Mouse (Mus musculus) kidney, postnatal 10 days (tissue): ENCODE data around the gene Fkbp10.

Experiments used
- DNase-seq: peaks from one replicate; pipeline ENCODE4 v3.0.0; 2021; ENCODE audit warnings: mixed read lengths

Fkbp10 gene

DNA sequence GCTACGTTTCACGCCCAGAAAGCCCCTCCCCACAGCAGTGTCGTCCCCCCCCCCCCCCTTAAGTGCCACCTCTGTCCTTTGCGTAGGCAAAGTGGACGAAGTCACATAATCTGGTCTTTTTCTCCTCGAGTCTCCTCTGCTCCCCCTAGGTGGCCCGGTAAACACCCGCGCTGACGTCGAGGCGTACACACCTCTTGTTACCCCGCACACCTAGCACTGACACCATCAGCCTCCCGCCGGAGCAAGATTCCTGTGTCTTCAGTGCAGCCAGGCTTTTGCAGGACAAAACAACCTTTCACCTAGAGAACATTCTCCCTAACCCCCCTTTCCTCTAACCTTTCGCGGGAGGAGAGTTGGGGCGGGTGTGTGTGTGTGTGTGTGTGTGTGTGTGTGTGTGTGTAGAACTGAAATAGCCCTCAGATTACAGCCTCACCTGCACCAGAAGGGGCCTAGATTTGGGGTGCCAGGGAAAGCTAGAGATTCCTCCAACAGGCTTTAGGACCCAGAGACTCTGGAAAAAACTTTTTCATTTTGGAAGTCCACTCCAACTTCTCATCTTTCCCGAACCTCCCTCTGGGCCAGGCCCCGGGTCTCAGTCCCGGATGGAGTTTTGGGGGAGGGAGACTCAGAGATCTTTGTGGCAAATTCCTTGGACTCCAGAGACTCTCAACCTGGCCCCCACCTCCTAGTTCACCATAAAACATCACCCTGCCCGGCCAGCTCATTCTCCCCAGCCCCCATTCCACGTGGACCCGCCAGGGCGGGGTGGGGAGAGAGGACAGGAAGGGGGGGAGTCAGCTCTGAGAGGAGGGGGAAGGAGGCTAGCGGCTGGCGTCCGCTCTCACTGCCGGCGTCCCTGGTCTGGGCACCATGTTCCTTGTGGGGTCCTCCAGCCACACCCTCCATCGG is at the start of gene Fkbp10:
Gene Fkbp10 (plus strand): TSS at position 784 of the 909 bp plus-strand sequence.
- DNase-seq = peak; percentile 81

DNA sequence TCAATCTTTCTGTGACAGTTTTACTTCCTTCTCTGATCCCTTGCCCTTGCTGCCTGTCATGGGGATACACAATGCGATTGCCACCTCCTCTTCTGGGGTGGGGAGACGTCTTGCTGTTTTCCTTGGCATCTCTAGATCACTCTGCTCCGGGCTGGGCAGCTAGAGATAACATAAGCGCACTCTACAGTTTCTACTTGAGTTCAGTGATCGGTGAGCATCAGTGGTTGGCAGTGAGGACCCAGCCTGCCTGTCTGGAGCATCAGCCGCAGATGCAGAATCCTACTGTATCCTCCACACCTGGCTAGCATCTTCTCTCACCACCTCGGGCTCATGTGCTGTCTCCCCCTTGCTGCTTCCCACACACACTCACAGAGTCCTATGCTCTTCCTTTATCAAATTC is 46.4 kb upstream of the Fkbp10 start:
- DNase-seq = no peak

DNA sequence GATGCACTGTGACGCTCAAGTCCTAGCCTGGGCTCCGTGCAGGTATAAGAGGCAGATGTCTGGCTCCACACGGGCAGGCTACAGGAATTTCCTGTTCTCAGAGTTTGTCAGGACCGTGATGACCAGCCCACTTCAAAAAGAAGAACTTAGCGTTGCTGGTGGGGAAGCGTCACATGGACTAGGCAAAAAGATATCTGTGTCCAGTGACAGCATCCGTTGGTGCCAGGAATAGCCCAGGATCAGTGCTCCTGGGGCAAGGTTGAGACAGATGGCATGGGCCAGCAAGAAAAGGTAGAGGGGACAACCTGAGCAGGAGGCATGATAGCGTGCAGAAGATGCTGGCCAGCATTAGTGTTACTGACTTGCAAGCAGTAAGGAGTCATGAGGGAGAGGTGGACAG is 45.7 kb upstream of the Fkbp10 start:
- no peak for DNase-seq

DNA sequence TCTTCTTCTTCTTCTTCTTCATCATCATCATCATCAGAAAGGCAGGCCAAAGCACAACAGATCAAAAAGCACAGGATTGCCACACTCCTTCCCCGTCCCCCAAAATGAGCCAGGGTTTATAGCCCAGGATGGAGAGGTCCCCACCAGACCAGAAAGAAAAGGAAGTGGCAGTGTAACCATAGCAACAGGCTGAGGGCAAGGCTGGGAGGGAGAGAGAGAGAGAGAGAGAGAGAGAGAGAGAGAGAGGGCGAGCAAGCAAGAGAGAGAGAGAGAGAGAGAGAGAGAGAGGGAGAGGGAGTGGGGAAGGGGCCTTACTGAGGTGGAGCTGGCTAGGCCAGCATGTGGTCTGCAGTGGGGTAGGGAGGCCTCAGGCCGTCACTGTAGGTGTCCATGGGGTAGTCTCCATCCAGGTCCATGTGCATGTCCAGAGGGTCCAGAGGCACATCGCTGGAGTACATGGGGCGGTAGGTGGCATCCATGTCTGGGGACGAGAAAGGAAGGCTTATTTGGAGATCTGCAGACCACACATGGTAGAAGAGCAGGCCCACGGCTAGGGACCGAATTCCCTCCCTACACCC is 43.4 kb upstream of the Fkbp10 start:
- no peak for DNase-seq

DNA sequence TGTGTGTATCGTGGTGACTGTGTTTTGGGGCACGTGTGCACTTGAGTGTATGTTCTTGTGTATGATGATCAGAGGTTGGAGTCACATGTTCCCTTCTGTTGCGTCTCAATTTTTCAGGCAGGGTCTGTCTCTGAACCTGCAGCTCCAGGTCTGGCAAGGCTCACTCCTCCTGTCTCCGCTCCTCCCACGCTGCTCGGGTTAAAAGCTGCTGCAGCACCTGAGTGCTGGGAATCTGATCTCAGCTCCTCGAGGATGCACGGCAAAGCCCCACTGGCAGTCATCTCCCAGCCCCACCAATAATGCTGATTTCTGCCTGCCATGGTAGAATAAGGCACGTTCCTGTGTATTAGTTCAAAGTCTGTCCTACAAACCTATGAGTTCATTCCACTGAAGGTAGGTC is 40.4 kb upstream of the Fkbp10 start:
- DNase-seq = no peak

DNA sequence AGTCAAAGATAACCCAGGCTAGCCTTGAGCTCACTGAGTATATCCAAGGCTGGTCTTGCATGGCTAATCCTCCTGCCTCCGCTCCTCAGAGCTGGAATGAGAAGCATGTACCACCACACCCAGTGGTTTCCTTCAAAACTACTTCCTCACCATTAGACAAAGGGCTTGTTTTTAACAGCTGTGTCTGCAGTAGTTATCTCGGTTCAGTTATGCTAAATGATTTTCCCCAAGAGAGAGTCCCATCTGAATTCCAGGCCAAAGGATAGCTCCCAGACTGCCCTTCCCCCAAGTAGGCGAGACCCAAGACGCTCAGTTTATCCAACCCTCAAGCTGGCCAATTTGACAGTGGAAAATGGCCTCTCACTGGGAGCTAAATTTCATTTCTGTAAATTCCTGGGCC is 39.5 kb upstream of the Fkbp10 start:
- no peak for DNase-seq

DNA sequence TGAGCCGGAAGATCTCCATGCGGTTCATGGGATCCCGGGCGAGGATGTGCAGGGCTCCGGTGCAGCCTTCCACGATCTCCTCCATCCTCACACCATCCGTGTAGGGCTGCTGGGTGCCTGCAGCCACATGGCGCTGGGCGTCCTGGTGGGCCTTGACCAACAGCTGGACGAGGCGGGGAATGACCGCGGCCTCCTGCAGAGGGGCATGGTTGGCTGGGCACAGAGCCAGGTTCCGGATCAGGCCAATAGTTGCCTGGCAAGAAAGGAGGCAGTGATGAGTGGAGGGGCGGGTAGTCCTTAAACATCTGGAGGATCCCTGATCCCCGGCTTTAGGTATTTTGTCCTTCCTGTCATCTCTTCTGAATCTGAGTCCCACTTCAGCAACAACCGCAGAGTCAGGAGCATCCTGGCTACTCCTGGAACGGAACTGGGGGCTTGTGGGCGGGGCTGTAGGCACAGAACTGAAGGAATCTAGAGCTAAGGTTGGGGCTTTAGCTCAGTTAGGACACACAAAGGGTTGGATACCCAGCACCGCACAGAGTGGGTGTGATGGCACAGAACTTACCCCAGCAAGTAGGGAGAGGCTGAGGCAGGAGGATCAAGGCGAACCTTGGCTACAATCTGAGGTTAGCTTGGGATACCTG is 38.6 kb upstream of the Fkbp10 start:
- DNase-seq = peak; percentile 56

DNA sequence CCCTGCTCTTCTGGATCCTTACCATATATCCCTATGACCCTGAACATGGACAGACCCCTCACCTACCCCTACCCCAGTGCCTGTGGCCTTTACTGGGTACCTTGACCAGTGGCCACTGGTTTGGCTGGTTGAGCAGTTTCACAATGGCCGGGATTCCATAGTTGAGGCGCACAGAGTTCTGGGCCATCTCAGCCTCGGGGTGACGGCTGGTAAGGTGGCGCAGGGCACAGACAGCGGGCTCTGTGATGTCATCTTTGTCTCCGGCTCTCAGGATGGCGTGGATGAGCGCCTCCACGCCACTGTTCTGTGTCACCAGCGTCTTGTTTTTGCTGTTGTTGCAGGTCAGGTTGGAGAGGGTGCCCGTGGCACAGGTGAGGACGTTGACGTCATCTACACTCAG is 37.5 kb upstream of the Fkbp10 start:
- no peak for DNase-seq

DNA sequence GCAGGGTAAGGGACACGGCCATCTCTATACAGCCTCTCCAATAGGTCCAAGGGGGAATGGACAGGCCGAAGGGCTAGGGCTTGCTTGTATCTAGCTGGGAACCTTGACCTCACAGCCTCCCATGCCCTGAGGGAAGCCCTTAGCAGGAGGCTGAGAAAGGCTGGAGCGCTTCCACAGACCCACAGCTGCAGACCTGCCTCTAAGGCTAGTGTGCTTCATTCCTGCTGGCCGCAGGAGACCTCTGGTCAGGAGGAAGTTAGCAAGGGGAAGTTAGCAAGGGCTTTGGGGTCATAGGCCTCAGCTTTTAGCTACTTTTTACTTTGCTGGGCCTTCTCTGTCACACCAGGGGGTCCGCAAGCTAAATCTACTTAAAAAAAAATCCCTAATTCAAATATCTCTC is 37.1 kb upstream of the Fkbp10 start:
- DNase-seq = no peak

DNA sequence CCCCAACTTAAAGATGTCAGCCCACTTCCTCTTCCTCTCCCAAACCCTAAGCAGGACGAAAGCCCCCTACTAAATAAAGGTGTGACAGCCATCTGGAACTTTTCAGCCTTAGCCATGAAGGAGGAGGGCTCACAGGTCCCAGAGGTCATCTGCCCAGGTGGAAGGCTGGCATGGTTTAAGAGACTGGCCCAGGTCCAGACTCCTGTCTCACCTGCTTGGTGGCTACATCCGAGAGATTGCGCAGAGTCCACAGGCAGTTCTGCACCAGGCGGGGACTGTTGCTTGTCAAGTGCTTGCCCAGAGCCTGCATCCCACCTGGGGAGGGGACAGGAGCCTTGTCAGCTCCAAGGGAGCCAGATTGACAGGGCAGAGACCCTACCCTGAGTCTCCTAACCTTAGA is 36.2 kb upstream of the Fkbp10 start:
- DNase-seq = no peak

DNA sequence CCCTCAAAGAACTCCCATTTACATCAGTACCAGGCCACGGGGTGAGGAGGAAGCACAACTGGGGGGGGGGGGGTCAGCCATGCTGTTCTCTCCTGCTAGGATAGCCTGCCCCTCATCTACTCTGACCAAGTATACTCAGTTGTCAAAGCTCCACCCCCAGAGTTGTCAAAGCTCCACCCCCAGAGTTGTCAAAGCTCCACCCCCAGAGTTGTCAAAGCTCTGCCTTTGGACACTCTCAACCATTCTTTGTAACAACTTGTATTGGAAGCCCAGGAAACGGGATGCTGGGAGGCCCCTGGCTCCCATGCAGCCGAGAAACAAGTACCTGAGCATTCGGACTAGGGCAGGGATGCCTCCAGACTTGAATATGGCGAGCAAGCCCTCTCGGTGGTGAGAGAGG is 32.8 kb upstream of the Fkbp10 start:
- no peak for DNase-seq

DNA sequence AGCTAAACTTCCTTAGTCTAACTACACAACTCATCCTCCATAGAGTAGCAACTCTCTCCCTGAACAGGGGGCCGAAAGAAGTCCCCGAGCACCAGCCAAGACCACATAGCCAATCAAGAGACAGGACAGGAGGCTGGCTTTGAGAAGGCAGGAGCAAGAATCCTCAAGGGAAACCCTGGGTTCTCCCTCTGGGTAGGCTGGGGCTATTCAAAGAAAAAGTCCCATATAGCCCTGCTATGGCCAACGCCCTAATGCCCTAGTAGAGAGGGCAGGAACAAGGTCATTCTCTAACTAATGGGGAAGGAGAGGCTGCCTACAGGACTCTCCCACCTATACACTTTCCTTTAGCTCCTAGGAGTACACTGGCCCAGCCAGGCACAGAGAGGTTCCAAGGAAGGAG is 30.5 kb upstream of the Fkbp10 start:
- no peak for DNase-seq

DNA sequence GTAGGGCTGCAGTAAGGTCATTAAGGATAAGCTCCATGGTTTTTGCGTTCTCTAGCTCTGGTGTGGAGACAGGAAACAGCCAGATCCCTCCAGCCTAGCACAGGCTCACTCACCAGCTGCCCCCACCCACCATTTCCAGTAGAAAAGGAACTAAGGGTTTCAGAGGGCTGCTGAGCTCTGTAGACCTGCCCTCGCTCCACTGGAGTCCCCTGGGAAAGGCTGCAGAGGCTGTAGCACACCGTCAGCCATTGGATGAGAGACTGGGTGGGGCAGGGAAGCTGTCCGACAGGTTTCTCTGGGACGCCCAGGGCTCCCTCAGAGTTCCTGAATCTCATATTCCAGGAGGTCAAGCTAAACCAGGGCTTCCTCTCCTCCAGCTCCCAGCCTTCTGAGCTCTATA is 28.9 kb upstream of the Fkbp10 start:
- peak; percentile 73 for DNase-seq

DNA sequence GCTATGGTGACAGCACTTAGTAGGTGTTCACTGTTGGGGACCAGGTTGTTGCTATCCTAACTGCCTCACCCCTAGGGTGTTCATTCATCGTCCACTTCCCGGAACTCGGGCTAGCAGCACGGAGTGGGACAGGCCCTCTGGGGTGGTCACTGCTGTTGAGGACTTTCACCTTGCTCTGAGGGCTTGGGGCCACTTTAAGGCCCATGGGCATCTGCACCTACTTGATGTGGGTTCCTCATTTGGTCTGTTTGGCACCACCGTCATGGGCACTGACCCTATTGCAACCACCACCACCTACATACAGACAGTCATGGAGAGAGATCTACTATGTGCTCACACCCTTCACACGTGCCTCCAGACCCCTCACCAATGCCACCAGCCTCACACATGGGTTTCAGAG is 28.4 kb upstream of the Fkbp10 start:
- no peak for DNase-seq

DNA sequence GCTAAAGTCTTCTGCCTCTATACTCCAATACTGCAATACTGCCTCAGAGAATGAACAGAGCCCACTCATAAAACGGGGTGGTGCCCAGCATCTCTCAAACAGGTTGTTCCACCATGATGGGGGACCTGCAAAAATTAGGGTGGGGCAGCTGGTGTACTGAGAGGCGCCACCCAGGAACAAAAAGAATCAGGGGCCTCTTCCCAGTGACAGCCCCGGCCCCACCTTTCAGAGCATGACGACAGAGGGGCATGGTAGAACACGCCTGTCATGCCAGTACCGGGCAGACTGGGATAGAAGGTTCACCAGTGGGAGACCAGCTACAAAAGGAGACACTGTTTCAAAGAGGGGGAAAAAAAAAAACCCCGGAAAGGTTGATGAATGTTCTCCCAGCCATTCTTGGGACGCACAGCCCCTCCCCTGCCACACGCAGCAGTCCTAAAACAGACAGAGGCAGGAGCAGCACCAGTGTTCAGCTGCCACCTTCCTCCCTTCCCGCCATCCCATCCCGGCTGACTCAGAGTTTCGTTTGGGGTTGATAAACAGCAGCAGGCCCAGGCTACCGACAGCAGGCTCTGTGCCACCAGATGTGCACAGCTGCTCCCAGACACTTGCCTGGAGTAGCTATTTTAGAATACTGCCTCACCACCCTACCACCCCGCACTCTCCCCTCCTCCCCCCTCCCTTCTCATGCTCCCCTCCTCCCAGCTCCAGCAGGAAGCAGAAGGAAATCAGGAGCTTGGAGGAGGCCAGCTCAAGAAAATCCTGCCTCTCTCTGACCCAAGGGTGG is 27.7 kb upstream of the Fkbp10 start:
- peak; percentile 89 for DNase-seq

DNA sequence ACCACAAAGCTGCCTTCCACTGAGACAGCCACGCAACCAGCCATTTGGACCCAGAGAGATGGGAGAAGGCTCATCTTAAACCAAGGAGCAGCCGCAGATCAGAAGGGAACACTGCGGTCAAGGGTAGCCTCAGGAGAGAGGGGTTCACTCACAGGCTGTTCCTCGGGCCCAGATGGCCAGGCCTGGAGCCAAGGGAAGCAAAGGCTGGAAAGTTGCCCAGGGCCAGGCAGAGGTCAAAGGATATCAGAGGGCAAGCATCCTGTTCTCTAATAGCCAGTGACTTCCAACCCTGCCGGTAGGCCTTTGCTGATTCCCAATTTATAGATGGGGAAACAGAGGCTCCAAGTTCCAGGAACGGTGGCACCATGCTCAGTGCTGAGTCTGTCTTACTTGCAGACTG is 26.9 kb upstream of the Fkbp10 start:
- peak; percentile 90 for DNase-seq

DNA sequence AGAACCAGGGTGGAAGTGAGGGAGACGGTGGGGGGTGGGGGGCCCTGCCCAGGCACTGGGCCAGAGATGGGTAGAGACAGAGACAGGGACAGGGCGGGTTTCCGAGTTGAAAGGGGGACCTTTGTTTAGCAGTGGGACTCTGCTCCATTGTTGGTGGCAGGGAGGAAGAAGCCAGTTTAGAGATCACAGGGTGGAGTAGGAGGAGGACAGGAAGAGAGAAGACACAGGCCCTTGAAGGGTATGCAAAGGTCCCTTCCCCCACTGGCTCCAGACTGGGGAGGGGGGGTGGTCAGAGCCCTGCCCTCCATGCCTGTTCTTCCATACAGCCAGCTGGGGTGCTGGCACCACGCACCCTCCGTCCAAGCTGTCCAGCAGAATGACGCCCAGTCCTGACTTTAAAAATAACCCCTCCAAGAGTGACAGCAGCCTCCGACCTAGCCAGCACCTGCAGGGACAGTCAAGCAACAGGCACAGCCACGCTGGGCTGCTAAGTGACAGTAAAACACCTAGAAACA is 25.5 kb upstream of the Fkbp10 start:
- peak; percentile 76 for DNase-seq

DNA sequence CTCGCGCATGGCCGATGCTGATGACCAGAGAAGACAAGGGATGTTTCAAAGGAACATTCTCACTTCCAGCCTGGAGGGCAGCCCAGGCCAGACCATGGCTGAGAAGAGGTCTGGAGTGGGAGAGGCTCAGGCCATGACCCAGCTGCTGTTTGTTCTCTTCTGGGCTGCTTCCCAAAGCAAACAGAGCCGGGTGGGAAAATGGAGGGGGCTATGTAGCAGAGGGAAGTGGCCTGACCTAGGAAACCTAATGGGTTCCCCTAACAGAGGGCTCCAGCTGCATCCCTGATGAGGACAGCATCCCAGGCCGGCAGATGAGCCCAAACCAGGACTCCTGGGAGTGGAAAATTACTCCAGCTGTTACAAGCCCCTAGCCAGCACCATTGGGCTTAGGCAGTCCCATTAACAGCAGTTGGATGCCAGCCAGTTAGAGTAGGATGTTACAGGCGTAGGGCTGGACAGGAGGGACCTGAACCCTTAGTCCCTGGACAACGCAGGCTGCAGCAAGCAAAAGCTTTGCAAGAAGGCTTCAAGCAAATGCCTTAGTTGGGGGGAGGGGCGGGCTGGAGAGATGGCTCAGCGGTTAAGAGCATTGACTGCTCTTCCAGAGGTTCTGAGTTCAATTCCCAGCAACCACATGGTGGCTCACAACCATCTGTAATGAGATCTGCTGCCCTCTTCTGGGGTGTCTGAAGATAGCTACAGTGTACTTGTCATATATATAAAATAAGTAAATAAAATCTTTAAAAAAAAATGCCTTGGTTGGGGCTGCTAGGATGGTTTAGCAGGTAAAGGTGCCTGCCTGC is 24.2 kb upstream of the Fkbp10 start:
- peak; percentile 91 for DNase-seq

DNA sequence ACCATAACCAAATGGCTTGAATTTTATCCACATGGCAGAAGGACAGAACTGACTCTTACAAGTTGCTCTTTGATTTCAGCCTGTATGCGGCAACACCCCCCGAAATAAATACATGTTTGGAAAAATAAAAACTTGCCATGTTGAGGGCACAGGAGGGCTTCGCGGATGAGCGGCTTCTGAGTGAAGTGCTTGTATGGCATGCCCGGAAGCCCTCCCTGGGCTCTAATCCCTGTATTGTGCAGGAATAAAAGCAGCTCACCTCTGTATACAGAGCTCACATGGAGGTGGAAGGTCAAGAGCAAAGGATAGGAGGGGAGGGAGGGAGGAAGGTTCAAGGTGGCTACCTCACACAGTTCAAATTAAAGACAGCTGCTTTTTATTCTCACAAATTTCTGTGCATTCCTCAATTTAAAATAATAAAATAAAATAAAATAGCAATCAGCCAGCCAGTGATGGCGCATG is 23.6 kb upstream of the Fkbp10 start:
- no peak for DNase-seq

DNA sequence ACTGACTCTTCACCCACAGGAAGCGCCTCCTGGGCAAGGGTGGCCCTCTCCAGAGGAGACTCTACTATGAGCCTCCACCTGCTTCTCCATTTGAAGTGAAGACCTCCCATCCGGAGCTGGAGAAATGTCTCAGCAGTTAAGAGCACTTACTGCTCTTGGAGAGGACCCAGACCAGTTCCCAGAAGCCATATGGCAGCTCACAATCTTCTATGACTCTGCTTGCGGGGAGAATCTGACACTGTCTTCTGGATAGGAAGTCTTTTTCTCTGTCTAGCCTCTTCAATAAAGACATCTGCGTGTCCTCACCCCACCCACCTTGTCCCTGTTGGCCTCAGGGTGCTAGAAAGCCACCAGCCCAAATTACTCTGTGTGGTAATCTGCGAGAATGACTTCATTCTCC is 22.5 kb upstream of the Fkbp10 start:
- no peak for DNase-seq

DNA sequence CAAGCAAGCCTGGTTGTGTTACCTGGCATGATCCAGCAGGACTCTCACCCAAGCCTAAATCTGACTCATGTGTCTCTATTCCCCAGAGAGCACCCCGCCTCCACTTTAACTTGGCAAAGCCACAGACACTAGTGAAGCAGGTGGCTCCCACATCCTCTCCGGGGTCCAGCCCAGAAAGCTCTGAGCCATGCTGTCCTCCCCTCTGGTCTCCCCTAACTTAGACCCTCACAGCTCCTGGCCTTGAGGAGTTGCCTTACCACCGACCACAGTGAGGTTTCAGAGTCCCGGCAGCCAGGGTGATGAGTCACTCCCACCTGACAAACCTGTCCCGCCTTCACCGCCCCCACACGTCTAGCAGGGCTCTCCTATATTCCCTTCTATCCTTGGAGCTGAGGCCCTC is 21.8 kb upstream of the Fkbp10 start:
- no peak for DNase-seq
